8 mouse cellular contexts compared by ENCODE assay signal in the genomic region with DNA sequence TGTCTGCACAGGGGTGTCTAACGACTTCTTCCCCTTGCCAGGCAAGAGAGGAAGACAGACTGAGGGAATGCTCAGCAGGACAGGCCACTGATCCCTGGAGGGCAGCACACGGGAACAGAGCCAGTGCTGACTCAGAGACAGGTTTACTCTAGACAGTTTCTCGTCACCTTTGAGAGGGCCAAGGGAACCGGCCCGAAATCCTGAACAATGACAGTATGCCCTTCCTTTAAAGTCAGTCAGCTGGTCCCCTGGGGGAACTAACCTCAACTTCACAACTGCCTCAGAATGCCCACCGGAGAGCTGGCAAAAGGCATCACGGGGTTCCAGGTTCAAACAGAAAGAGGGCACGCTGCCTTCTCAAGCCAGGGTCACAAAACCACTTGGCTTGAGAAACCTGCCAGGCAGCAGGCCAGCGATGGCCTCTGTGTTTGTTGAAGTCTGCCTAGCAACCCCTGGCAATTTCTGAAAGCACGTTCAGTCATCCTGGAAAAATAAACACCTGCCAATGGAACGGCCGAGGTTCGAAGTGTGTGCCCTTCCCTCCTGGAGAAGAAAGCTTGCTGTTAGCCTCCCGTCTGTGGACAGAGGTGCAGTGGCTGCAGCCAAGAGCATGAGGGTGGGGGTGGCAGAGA.
DNase-seq lines count a peak whose midpoint lies in the region; ATAC-seq lines count a peak whose summit lies in the region.

No protein-coding gene starts in this region.

- no peak for ATAC-seq in heart, embryonic 13.5 days (ENCODE audit: extremely low read depth, insufficient number of reproducible peaks, low FRiP score, low TSS enrichment)

- no peaks in the 10 kb centered on the region for H3K27me3 ChIP-seq in heart, embryonic 13.5 days (replicated peaks)

- peaks cover 4% of the 10 kb centered on the region; the same call in 1 of the 2 replicates for H3K36me3 ChIP-seq in heart, embryonic 13.5 days

- H3K4me2 ChIP-seq in heart, embryonic 13.5 days, result peak overlapping the region; percentile 43

- H3K4me1 ChIP-seq in heart, embryonic 13.5 days, result peaks cover 66% of the 10 kb centered on the region

- DNase-seq in cerebellum, postnatal 25 days, result peak; percentile 10 to 29
- no peak for DNase-seq in cerebellum, adult 9-11 months
- DNase-seq in embryo, embryonic 10.5 days (ENCODE audit: low spot score), result peak; percentile 39
- peak; percentile 85 to 92 for DNase-seq in kidney, postnatal 25 days
- peak; percentile 49 for DNase-seq in ovary, postnatal 36 days (ENCODE audit: low spot score)
- DNase-seq in layer of hippocampus, adult 18-20 months (ENCODE audit: low spot score in 2 of 2), result no peak
- DNase-seq in thymus, postnatal 14 days, result no peak

- no peaks in the 10 kb centered on the region for H3K9me3 ChIP-seq in heart, embryonic 13.5 days

- peak overlapping the region; percentile 59 for H3K27ac ChIP-seq in heart, embryonic 13.5 days (replicated peaks)

- WGBS in heart, embryonic 13.5 days, result 19% methylated on average over 14 of the region's 14 CpGs

- peak overlapping the region; percentile 40 for H3K9ac ChIP-seq in heart, embryonic 13.5 days

- H3K4me3 ChIP-seq in heart, embryonic 13.5 days, result no peak overlapping the region; the same call in 1 of the 2 replicates

Comparison
In these comparisons a context has a peak if more than half of its experiments do, and no peak if none do; other contexts are left out.
1. DNase-seq: peak in cerebellum, postnatal 25 days (2 of 2), embryo, embryonic 10.5 days (single experiment), kidney, postnatal 25 days (2 of 2) and ovary, postnatal 36 days (single experiment); none in cerebellum, adult 9-11 months (single experiment), layer of hippocampus, adult 18-20 months (0 of 2) and thymus, postnatal 14 days (single experiment).